Mouse (Mus musculus) cerebellum, adult 9-11 months (tissue): Measurements from ENCODE around the gene Klhl4.

Experiments
- DNase-seq: peaks from one replicate; pipeline ENCODE4 v3.0.0; 2022

Klhl4 gene

DNA sequence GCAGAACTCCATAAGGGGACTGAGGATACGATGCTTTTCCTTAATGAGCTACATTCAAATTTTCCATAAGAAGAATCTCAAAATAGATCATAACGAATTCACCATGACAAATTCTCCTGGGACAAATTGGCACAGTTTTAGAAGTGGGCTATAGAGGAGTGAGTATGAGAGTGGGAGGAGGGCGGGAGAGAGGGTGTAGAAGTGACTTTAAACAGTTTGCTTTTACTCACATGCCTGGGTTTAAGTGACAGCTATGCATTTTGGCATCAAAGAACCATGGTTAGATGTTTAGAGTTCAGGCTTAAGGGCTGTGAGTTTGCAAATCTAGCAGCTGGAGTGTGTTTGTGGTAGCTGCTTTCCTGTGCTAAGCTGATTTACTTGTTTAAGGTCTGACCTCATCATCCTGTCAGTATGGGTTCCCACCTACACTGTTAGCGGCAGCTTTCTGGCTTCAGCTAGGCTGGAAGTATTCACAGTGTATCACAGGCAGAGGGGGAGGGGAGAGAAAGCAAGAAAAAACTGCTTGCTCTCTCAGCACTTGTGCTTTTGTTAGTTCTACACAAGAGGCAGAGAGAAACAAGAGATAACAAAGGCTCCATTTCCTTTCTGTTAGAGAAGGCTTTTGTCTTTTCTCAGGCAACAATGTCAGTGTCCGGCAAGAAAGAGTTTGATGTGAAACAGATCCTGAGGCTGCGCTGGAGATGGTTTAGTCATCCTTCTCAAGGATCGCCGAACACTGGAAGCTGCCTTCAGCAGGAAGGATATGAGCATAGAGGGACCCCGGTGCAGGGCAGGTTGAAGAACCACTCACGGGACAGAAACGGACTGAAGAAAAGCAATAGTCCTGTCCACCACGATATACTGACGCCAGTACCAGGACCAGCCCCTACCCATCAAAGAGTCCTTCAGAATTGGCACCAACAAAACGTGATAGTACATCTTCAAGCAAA, at the start of gene Klhl4:
Gene Klhl4 (plus strand): TSS at position 552 of the 950 bp plus-strand sequence.
- DNase-seq, result no peak

DNA sequence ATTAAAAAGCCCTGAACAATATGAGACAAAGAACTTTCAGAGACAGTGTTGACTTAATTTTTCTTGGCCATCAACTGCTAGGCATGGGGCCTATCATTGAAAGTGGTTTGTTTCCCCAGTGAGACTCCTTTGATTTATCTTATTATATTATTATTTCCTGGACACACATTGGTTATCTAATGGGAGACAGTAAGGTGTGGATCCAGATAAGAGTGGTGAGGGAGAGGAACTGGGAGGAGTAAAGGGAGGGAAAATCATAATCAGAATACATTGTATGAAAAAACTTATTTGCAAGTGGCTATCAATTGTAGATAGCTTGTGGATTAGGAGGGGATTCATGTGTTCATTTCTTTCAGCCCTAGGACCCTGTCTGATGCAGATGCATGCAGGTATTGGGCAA, 10.0 kb downstream of the Klhl4 start:
- DNase-seq, result no peak

DNA sequence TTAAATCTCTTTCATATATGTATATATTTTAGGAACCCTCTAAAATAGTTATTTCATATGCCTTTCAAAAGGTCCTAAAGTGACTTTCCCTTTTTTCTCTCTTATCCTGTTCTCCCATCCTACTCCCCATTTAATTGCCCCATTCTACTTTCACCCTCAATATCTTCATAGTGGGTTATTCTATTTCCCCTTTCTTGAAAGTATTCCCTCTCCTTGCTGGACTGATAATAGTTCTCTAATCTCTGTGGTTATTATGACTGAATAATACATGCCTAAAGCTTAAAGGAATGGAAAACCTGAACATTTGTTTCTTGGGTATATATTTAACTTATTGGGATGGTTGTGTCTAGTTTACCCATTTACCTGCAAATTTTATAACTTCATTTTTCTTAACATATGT, 12.6 kb downstream of the Klhl4 start:
- DNase-seq, result no peak

DNA sequence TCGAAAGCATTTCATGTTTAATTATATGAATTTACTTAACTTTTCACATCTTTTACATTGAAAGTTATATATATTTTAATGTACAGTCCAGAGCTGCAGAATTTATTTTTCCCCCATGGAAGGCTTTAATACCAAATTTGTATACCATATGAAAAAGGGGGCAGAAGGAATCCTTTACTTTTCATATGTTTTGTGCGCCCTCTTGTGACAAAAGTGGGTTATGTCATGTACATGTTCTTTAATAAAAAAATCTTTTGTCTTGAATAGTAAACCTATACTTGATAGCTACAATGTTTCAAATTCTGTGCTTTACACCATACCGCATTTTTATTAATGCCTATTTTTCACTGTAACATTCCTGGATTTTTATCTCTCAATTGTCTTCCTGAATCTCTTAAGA, 84.0 kb downstream of the Klhl4 start:
- no peak for DNase-seq

DNA sequence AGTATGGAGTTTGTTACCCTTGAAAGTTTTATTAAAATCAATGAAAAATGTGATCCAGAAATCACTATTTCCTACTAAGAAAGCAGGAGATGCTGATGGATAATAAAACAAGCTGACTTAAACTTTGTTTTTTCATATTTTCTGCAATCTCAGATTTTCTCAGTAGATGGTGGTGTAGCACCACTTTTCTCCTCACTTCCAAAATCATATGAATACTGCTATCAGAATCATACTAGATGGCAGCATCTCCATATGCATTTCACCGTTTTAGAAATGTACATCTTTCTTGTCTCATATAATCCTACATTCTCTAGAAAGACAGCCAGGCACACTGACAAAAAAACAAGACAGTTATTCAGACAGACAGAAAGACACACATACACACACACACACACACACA, 108.2 kb downstream of the Klhl4 start:
- no peak for DNase-seq
